ENCODE assay signal across 13 mouse cellular contexts in the genomic region with DNA sequence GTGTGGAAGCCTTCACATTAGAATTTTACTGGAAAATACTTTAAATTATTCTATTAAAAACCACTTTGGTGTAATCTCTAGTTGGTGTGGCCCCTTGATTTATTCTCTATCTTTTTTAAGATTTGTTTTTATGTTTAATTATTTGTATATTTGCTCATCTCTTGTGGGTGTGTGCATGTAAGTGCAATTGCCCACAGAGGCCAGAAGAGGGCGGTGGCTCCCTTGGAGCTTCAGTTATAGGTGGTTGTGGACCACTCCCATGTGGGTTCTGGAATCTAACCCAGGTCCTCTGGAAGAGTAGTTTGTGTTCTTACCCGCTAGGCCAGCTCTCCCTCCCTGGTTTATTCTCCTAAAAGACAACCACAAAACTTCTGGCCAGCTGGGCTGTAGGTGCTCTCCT. TPM values are rescaled to one million over a fixed set of nuclear protein-coding genes. Genes with fewer than 3 reads are reported as not detected.
DNase-seq lines count a peak whose midpoint lies in the region; ATAC-seq and TF ChIP-seq lines count a peak whose summit lies in the region.
"Had no signal": no experiment of that assay in that cellular context is flagged by ENCODE, and none has a peak within 500 bp of the region (broad histone marks: within the 10 kb centered on the region; RNA-seq: fewer than 3 reads in every experiment).

No protein-coding gene starts in this region.

- DNase-seq in forebrain, embryonic 11.5 days (ENCODE audit: low spot score): no peak
- no peak for DNase-seq in liver, adult 2 months (ENCODE audit: extremely low read depth, low read depth, low spot score)
- DNase-seq in liver, embryonic 11.5 days (ENCODE audit: low spot score): no peak
- peak; percentile 35 for DNase-seq in induced T-regulatory cell, adult 2 months (ENCODE audit: low read depth)
- DNase-seq: cerebellum, adult 8-10 months; liver, embryonic 13.5 days; spleen, adult 18-20 months had no signal

- H3K79me2 ChIP-seq in liver, adult 2 months (ENCODE audit: control insufficient read depth, insufficient read depth, low read length): no peaks in the 10 kb centered on the region; the same call in 1 of the 2 replicates

- H3K27ac ChIP-seq in forebrain, embryonic 15.5 days (replicated peaks): peak overlapping the region; percentile 89; the same call in 1 of the 2 replicates
- no peak overlapping the region for H3K27ac ChIP-seq in forebrain, embryonic 11.5 days (ENCODE audit: low read depth, low read length)
- no peak overlapping the region for H3K27ac ChIP-seq in liver, adult 2 months (replicated peaks; ENCODE audit: insufficient read depth, low read depth, low read length)
- H3K27ac ChIP-seq in liver, embryonic 11.5 days (ENCODE audit: low read depth, low read length): no peak overlapping the region
- H3K27ac ChIP-seq in ES-Bruce4 (ENCODE audit: insufficient read depth, low read length): no peak overlapping the region
- H3K27ac ChIP-seq: liver, embryonic 13.5 days had no signal

- no peaks in the 10 kb centered on the region for H3K36me3 ChIP-seq in forebrain, embryonic 15.5 days
- no peaks in the 10 kb centered on the region for H3K36me3 ChIP-seq in forebrain, embryonic 11.5 days (ENCODE audit: control insufficient read depth, insufficient read depth, low read length)
- no peaks in the 10 kb centered on the region for H3K36me3 ChIP-seq in liver, adult 2 months (ENCODE audit: control insufficient read depth, insufficient read depth, low read length)
- H3K36me3 ChIP-seq in liver, embryonic 11.5 days (ENCODE audit: control insufficient read depth, insufficient read depth, low read length): no peaks in the 10 kb centered on the region
- H3K36me3 ChIP-seq in ES-Bruce4 (ENCODE audit: control insufficient read depth, insufficient read depth, low read length, poor library complexity, severe bottlenecking): no peaks in the 10 kb centered on the region
- H3K36me3 ChIP-seq: embryonic facial prominence, embryonic 13.5 days; liver, embryonic 13.5 days had no signal

- no peak overlapping the region for H3K9ac ChIP-seq in forebrain, embryonic 15.5 days (replicated peaks)
- no peak overlapping the region for H3K9ac ChIP-seq in forebrain, embryonic 11.5 days (ENCODE audit: low read length)
- no peak overlapping the region for H3K9ac ChIP-seq in liver, adult 2 months (ENCODE audit: low read depth, low read length)
- no peak overlapping the region for H3K9ac ChIP-seq in liver, embryonic 11.5 days (ENCODE audit: low read depth, low read length)
- no peak overlapping the region for H3K9ac ChIP-seq in ES-Bruce4 (ENCODE audit: low read depth, poor library complexity, severe bottlenecking)
- H3K9ac ChIP-seq: embryonic facial prominence, embryonic 13.5 days; liver, embryonic 13.5 days had no signal

- H3K9me3 ChIP-seq in forebrain, embryonic 15.5 days: no peaks in the 10 kb centered on the region
- no peaks in the 10 kb centered on the region for H3K9me3 ChIP-seq in forebrain, embryonic 11.5 days (ENCODE audit: control insufficient read depth, low read length)
- no peaks in the 10 kb centered on the region for H3K9me3 ChIP-seq in liver, embryonic 11.5 days (ENCODE audit: control insufficient read depth, low read length)
- H3K9me3 ChIP-seq in ES-Bruce4 (replicated peaks; ENCODE audit: control insufficient read depth, insufficient read depth, low read length, poor library complexity, severe bottlenecking): no peaks in the 10 kb centered on the region
- H3K9me3 ChIP-seq: embryonic facial prominence, embryonic 13.5 days; liver, embryonic 13.5 days had no signal

- H3K4me2 ChIP-seq in forebrain, embryonic 15.5 days (replicated peaks): no peak overlapping the region
- no peak overlapping the region for H3K4me2 ChIP-seq in forebrain, embryonic 11.5 days (ENCODE audit: low read depth, low read length, severe bottlenecking)
- H3K4me2 ChIP-seq in liver, embryonic 11.5 days: no peak overlapping the region
- H3K4me2 ChIP-seq: liver, embryonic 13.5 days had no signal

- H3K27me3 ChIP-seq in forebrain, embryonic 15.5 days: no peaks in the 10 kb centered on the region
- no peaks in the 10 kb centered on the region for H3K27me3 ChIP-seq in forebrain, embryonic 11.5 days (ENCODE audit: control insufficient read depth, insufficient read depth, low read length)
- no peaks in the 10 kb centered on the region for H3K27me3 ChIP-seq in liver, adult 2 months (ENCODE audit: control insufficient read depth, insufficient read depth, low read length)
- H3K27me3 ChIP-seq in liver, embryonic 11.5 days (replicated peaks; ENCODE audit: control insufficient read depth, insufficient read depth, low read length): no peaks in the 10 kb centered on the region
- no peaks in the 10 kb centered on the region for H3K27me3 ChIP-seq in ES-Bruce4 (ENCODE audit: control insufficient read depth, insufficient read depth, low read length, poor library complexity, severe bottlenecking)
- H3K27me3 ChIP-seq: embryonic facial prominence, embryonic 13.5 days; liver, embryonic 13.5 days had no signal

- no peak for TF ChIP-seq POLR2A in liver, adult 2 months (IDR thresholded peaks at IDR 0.05; ENCODE audit: extremely low read depth, insufficient read depth, low read length)
- no peak for TF ChIP-seq POLR2A in ES-Bruce4 (IDR thresholded peaks at IDR 0.05; ENCODE audit: insufficient read depth, low read length)

- TF ChIP-seq EP300 in ES-Bruce4 (IDR thresholded peaks at IDR 0.05; ENCODE audit: insufficient read depth, low read depth, low read length): no peak

- peaks cover 40% of the 10 kb centered on the region for H3K4me1 ChIP-seq in forebrain, embryonic 15.5 days
- H3K4me1 ChIP-seq in forebrain, embryonic 11.5 days (replicated peaks; ENCODE audit: control insufficient read depth, insufficient read depth, low read length): peaks cover 4% of the 10 kb centered on the region; the same call in 1 of the 2 replicates
- peaks cover 22% of the 10 kb centered on the region for H3K4me1 ChIP-seq in liver, adult 2 months (ENCODE audit: control insufficient read depth, insufficient read depth, low read length)
- peaks cover 8% of the 10 kb centered on the region for H3K4me1 ChIP-seq in liver, embryonic 11.5 days (replicated peaks; ENCODE audit: control insufficient read depth, insufficient read depth, low read length)
- H3K4me1 ChIP-seq in ES-Bruce4 (ENCODE audit: control insufficient read depth, insufficient read depth, low read length): peaks cover 3% of the 10 kb centered on the region

- no peak for ATAC-seq in forebrain, embryonic 15.5 days (replicated peaks)
- no peak for ATAC-seq in forebrain, embryonic 11.5 days (replicated peaks; ENCODE audit: low FRiP score)
- ATAC-seq in liver, embryonic 11.5 days (replicated peaks; ENCODE audit: low FRiP score): no peak
- ATAC-seq in inflammation-experienced regulatory T-cells, adult 6 months: no peak

- H3K4me3 ChIP-seq in forebrain, embryonic 15.5 days: no peak overlapping the region
- no peak overlapping the region for H3K4me3 ChIP-seq in forebrain, embryonic 11.5 days (ENCODE audit: low read depth, low read length)
- no peak overlapping the region for H3K4me3 ChIP-seq in liver, adult 2 months (ENCODE audit: insufficient read depth, low read depth, low read length)
- H3K4me3 ChIP-seq in liver, embryonic 11.5 days (ENCODE audit: low read depth, low read length): no peak overlapping the region
- no peak overlapping the region for H3K4me3 ChIP-seq in ES-Bruce4 (ENCODE audit: low read depth, low read length)
- H3K4me3 ChIP-seq: embryonic facial prominence, embryonic 13.5 days; liver, embryonic 13.5 days; megakaryocyte, embryonic 14.5 days had no signal

- 90% methylated on average over 2 of the region's 2 CpGs for WGBS in forebrain, embryonic 15.5 days
- 90% methylated on average over 2 of the region's 2 CpGs for WGBS in forebrain, embryonic 11.5 days
- 95% methylated on average over 2 of the region's 2 CpGs for WGBS in liver, adult 2 months
- WGBS in liver, embryonic 11.5 days: 86% methylated on average over 2 of the region's 2 CpGs

- TF ChIP-seq CTCF in liver, adult 2 months (IDR thresholded peaks at IDR 0.05; ENCODE audit: low read depth, low read length): peak; percentile 38; the same call in 1 of the 2 replicates
- peak; percentile 35 for TF ChIP-seq CTCF in ES-Bruce4 (IDR thresholded peaks at IDR 0.05; ENCODE audit: low read depth, low read length)

RNA-seq across cellular contexts. Expression of a gene that starts 3.4 kb away (rescaled TPM):
- 32.9 and 34.4 TPM in 2 replicates for polyA plus RNA-seq in forebrain, embryonic 15.5 days (2015; fragmentation: Nextera tagmentation; extraction: Ambion mirVana)
- 49.7 and 51.8 TPM in 2 replicates for polyA plus RNA-seq in forebrain, embryonic 11.5 days (2014; fragmentation: Nextera tagmentation; extraction: Ambion mirVana)
- 13.1 and 15.2 TPM in 2 replicates for total RNA-seq in liver, adult 2 months (2014; rRNA removed)
- polyA plus RNA-seq in liver, adult 2 months (2012; rRNA removed): 8.9 and 10.0 TPM in 2 replicates
- 16.8 and 18.5 TPM in 2 replicates for polyA plus RNA-seq in liver, embryonic 11.5 days (2014; fragmentation: Nextera tagmentation; extraction: Ambion mirVana)
- 27.1 and 34.2 TPM in 2 replicates for polyA plus RNA-seq in ES-Bruce4 (2011; ENCODE audit: insufficient read depth, insufficient read length, low read depth, missing spikeins)
- polyA plus RNA-seq in inflammation-experienced regulatory T-cells, adult 6 months (2017; shearing (Covaris generic)): 10 to 100 TPM in 2 of 3 experiments, 1 to 10 TPM in 1; 7.3 to 10.6 (median 10.5) TPM

RNA-seq across cellular contexts. Expression of a gene that starts 54.3 kb away (rescaled TPM):
- 0.74 and 0.98 TPM in 2 replicates for polyA plus RNA-seq in forebrain, embryonic 15.5 days (2015; fragmentation: Nextera tagmentation; extraction: Ambion mirVana)
- polyA plus RNA-seq in forebrain, embryonic 11.5 days (2014; fragmentation: Nextera tagmentation; extraction: Ambion mirVana): not detected in 2 replicates
- total RNA-seq in liver, adult 2 months (2014; rRNA removed): not detected in 2 replicates
- not detected in 2 replicates for polyA plus RNA-seq in liver, adult 2 months (2012; rRNA removed)
- not detected in 2 replicates for polyA plus RNA-seq in liver, embryonic 11.5 days (2014; fragmentation: Nextera tagmentation; extraction: Ambion mirVana)
- polyA plus RNA-seq in ES-Bruce4 (2011; ENCODE audit: insufficient read depth, insufficient read length, low read depth, missing spikeins): not detected in 2 replicates
- not detected for polyA plus RNA-seq in inflammation-experienced regulatory T-cells, adult 6 months (2017; shearing (Covaris generic))
- total RNA-seq: hematopoietic stem cell, adult 5-6 weeks had no signal
- polyA plus RNA-seq: liver, embryonic 13.5 days had no signal
